Mouse (Mus musculus): ENCODE results near the gene Adamts15.

- TF ChIP-seq CTCF (IDR thresholded peaks at IDR 0.05; ENCODE audit: low read depth): no peak
- no peak for TF ChIP-seq EP300 (optimal IDR thresholded peaks at IDR 0.05)
Observed at GRCm38 (mm10) chr9:30916266-30916968, 5.8 kb downstream of the Adamts15 start.

Measured in stomach, postnatal 0 days (tissue).